13 mouse cellular contexts compared by ENCODE assay signal in genomic region chr2:102336816-102337215, GRCm38 (mm10).
DNase-seq lines count a peak whose midpoint lies in the region; ATAC-seq lines count a peak whose summit lies in the region.
"Had no signal": no experiment of that assay in that cellular context is flagged by ENCODE, and none has a peak within 500 bp of the region (broad histone marks: within the 10 kb centered on the region; RNA-seq: fewer than 3 reads in every experiment).

No protein-coding gene starts in this region.

- DNase-seq in frontal cortex, postnatal 10 days (ENCODE audit: low spot score in 2 of 2), result peak; percentile 20 to 22
- DNase-seq in frontal cortex, adult 2 months (ENCODE audit: extremely low spot score in 1 of 2, low spot score in 1 of 2), result no peak
- peak; percentile 17 for DNase-seq in right cerebral cortex, postnatal 14 days
- no peak for DNase-seq in right cerebral cortex, postnatal 36 days (ENCODE audit: low spot score in 2 of 2)
- no peak for DNase-seq in spleen, postnatal 10 days (ENCODE audit: low spot score in 2 of 2)
- DNase-seq in lung, postnatal 36 days, result no peak
- DNase-seq: spleen, adult 18-20 months had no signal

- peaks cover 15% of the 10 kb centered on the region for H3K4me1 ChIP-seq in hindbrain, embryonic 15.5 days (replicated peaks)

- H3K4me2 ChIP-seq in hindbrain, embryonic 15.5 days, result no peak overlapping the region
- H3K4me2 ChIP-seq: neural tube, embryonic 12.5 days had no signal

- no peaks in the 10 kb centered on the region for H3K9me3 ChIP-seq in hindbrain, embryonic 15.5 days
- H3K9me3 ChIP-seq: G1E; neural tube, embryonic 12.5 days had no signal

- H3K27me3 ChIP-seq in hindbrain, embryonic 15.5 days, result no peaks in the 10 kb centered on the region
- H3K27me3 ChIP-seq: neural tube, embryonic 12.5 days had no signal

- no peak overlapping the region for H3K9ac ChIP-seq in hindbrain, embryonic 15.5 days
- H3K9ac ChIP-seq: neural tube, embryonic 12.5 days had no signal

- ATAC-seq in hindbrain, embryonic 15.5 days (ENCODE audit: low FRiP score, low read depth), result peak; percentile 59; the same call in 1 of the 2 replicates
- ATAC-seq in granulocyte monocyte progenitor cell, adult 5-6 weeks (replicated peaks; ENCODE audit: poor library complexity, severe bottlenecking), result no peak
- ATAC-seq: activated CD4-positive, CD25-positive, alpha-beta regulatory T cell, adult 4 months; intestine, postnatal 0 days had no signal

- H3K36me3 ChIP-seq in hindbrain, embryonic 15.5 days, result no peaks in the 10 kb centered on the region
- H3K36me3 ChIP-seq: neural tube, embryonic 12.5 days had no signal

- no peak overlapping the region for H3K4me3 ChIP-seq in hindbrain, embryonic 15.5 days
- H3K4me3 ChIP-seq: neural tube, embryonic 12.5 days had no signal

- peak overlapping the region; percentile 25; the same call in 1 of the 2 replicates for H3K27ac ChIP-seq in hindbrain, embryonic 15.5 days (replicated peaks)
- H3K27ac ChIP-seq: neural tube, embryonic 12.5 days had no signal

- 29% methylated on average over 1 of the region's 1 CpGs for WGBS in hindbrain, embryonic 15.5 days

Comparison
In these comparisons a context has a peak if more than half of its experiments do, and no peak if none do; other contexts are left out.
1. DNase-seq: peak in frontal cortex, postnatal 10 days (2 of 2) and right cerebral cortex, postnatal 14 days (single experiment); none in frontal cortex, adult 2 months (0 of 2), right cerebral cortex, postnatal 36 days (0 of 2), spleen, postnatal 10 days (0 of 2) and lung, postnatal 36 days (single experiment).